Mouse (Mus musculus) B cell, adult 2 months (primary cell): ENCODE results near the gene Gm9964.
"Not testable (repeated sequence)": the region's sequence is repeated elsewhere in the genome, so short reads cannot be mapped to it uniquely, and the experiment has no call there.

ENCODE experiments used
- DNase-seq, 2 experiments: peaks; one replicate each; pipeline ENCODE4 v3.0.0; 2022

Gene Gm9964

DNA sequence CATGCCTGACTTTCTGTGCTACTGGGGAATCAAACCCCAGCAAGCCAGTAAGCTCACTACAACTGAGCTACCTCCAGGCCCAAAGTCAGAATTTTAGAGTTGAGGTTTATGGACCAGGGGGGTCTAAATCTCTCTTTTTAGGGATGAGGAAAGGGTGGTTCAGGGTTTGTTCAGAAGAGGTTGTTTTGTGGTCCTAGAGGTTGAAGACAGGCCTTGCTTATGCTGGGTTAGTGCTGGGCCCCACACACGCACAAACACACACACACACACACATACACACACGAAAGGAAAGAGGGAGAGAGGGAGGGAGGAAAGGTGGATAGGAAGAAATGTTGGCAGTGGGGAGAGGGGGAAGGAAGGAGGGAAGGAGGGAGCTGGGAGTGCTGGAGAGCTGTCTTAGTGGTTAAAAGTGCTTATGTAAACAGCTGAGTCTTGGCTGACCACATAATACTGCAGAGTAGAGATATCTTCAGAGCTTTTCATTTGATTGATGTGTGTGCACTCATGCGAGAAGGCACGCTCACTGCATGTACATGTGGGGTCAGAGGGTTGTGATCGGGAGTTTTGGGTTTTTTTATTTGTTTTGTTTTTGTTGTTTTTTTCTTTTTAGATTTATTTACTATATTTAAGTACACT, at the start of gene Gm9964:
Gene Gm9964 (minus strand): TSS at position 51 of the 636 bp plus-strand sequence.
- no peak for DNase-seq

DNA sequence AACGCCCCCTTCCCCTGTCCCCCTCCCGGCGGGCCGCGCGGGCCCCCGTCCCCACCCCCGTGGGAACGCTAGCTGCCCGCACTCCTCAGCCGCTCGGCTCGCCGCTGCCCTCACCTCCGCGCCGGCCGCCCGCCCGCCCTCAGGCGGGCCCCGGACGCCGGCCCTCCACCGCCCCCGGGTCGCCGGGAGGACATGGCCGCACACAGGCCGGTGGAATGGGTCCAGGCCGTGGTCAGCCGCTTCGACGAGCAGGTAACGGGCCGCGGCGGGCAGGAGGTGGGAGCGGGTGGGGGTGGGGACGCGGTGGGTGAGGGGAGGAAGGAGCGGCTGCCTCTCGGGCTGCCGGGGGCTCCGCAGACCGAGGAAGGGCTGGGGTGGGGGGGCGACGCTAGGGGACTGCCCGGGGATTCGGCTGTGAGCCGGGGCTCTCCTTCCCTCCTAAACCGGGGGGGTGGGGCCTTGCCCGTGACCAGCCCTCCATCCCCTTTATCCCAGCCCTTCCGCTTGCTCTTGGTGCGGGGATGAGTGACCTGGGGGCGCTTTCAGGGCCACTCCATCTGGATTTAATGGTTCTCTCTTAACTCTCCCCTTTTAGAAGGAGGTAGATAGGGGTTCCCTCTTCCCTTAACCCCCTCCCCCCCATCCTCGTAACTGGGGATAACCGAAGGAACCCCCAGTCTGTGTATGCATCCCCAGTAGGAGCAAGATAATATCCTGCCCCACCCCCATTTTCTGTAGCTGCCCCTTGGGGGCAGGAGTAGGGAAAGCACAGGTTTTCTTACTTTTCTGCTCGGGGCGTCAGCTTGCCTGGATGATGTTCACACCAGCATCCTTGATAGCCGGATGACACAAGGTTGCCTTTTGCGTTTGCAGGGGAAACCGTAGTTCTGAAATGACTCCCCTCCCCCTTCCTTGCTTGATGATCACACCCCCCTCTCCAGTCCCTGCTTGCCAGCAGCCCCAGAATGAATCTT, 43.4 kb upstream of the Gm9964 start:
- peak; percentile 14 to 28 for DNase-seq

DNA sequence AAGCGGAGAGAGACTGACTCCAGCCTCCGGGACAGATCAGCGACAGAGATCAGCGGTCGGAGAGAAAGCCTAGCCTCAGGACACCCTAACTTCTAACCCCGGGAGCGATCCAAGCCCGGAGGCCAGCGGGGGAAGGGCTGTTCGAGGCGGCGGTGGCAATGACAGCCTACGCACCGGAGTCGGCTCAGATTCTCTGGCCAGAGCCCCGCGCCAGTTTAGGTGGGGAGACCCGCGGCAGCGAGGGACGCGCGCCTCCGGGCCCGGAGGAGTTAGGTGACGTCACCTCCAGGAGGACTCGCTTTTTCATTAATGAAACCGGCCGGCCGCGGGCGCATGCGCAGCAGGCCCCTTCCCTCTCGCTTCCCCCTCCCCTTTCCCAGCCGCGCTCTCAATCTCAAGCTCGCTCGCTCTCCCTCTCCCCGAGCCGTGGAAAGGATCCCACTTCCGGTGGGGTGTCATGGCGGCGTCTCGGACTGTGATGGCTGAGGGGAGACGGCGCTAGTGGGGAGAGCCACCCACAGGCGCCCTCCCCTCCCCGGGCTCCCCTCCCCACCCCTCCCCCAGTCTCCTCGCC, 42.6 kb upstream of the Gm9964 start, which contains the start of gene Nf1:
Gene Nf1 (plus strand): TSS at position 460 of the 574 bp plus-strand sequence.
- DNase-seq, result peak; percentile 89

DNA sequence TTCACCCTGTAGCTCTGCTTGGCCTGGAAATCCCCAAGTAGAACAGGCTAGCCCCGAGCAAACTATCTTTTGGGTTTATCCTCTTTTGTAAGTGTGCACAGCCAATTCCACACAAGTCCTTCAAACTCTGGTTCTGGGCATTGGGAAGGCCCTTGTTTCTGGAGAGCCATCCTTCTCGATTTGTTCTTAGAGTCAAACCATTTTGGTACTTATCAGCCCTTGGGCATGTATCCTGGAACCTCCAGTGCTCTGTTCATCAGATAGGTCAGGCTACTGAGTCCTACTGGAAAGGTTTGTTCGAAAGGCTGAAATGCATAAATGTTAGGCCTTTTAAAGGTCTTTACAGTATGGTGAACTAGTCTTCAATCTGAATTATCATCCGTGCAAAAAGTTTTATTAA, 41.9 kb upstream of the Gm9964 start:
- DNase-seq, result peak; percentile 5 to 11

DNA sequence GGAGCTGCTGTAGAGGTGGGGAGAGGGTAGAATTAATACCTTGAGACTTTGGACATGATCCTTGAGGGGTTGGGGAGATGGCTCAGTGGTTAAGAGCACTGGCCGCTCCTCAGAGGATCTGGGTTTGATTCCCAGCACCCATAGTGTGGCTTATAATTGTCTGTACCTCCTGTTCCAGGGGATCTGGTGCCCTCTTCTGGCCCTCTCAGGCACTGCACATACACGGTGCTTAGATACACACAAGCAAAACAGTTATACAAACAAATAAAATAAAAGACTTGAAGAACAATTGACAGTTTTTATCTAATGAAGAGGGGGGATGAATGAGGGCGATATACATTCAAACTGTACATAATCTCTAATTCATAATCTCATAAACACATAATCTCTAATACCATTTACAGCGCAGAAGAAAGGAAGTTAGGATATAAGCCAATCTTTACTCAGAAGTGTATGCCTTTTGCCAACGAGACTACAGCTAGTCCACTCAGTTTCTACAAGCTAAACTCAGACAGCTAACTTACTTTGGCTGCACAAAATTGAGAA, 40.1 kb upstream of the Gm9964 start:
- DNase-seq, result peak; percentile 62 to 66

DNA sequence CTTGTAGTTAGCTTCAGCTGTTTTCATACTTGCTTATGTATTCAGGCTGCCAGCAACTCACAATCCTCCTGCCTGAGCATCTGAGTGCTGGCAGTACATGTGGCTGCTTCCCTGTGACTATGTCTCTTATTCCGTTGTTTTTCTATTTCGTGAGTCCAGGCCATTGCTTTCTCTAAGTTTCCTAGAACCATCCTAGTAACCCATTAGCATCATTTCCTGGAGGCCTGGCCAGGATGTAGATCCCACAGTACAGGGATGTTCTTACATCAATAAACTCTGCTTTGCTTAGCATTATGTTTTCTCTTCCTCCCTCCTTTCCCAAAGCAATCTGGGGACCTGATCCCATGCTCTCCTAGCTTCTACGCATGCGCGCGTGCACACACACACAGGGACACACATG, 38.4 kb upstream of the Gm9964 start:
- no peak for DNase-seq

DNA sequence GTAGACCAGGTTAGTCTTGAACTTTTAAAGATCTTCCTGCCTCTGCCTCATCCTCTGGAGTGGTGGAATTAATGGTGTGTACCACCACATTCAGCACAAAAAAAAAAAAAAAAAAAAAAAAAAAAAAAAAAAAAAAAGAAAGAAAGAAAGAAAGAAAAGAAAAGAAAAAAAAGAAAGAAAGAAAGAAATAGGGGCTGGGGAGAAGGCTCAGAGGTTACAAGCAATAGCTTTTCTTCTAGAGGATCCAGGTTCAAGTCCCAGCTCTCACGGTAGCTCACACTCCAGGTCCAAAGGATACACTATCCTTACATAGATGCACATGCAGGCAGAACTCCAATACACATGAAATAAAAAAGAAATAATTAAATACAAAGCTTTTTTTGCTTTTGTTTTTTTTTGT, 32.9 kb upstream of the Gm9964 start:
- no peak for DNase-seq

DNA sequence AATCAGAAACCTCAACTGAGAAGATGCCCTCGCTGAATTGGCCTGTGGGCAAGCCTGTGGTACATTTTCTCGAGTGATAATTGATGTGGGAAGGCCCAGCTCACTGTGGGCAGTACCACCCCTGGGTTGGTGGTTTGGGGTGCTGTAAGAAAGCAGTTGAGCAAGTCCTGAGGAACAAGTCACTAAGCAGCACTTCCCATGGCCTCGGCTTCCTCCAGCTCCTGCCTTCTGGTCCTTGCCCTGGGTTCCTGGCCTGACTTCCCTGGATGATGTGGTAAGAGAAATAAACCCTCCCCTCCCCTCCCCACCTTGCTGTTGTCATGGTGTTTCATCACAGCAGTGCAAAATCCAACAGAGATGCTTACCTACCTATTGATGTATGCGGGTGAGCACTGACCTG, 31.4 kb upstream of the Gm9964 start:
- DNase-seq, result no peak

DNA sequence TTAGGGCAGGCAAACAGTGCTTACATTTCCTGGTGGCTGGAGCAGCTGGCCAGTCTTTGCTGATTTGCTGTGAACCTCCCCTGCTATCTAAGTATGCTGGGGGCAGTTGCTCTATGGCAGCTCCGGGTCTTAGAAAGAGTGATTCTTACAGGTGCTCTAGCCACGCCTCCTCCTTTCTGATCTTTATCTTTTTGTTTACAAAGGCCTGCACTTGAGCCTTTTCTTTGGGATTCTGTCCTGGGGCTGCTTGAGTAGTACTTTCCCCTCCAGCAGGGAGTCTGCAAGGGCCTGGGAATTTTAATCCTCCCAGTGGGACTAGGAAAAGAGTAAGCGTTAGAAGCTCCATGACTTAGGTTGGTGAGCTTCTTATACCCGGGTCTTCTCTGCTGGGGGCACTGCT, 30.4 kb upstream of the Gm9964 start:
- no peak for DNase-seq

DNA sequence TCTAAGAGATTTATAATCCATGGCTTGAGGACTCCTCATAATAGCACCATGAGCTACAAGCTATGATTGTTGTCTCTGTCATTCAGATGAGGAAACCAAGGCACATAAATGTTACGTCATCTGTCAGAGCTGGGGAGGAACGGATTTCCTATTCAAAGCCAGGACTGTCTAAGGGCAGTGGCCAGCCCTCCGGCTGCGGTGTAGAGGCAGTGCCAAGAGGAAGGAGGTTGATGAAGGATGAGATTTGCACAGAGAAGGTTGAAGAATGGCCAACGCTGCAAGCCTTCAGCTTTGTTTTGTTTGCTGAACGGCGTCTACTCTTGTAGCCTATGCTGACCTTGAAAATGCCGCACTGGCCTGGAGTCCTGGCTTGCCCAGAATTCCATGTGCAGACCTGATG, 29.0 kb upstream of the Gm9964 start:
- DNase-seq, result no peak

DNA sequence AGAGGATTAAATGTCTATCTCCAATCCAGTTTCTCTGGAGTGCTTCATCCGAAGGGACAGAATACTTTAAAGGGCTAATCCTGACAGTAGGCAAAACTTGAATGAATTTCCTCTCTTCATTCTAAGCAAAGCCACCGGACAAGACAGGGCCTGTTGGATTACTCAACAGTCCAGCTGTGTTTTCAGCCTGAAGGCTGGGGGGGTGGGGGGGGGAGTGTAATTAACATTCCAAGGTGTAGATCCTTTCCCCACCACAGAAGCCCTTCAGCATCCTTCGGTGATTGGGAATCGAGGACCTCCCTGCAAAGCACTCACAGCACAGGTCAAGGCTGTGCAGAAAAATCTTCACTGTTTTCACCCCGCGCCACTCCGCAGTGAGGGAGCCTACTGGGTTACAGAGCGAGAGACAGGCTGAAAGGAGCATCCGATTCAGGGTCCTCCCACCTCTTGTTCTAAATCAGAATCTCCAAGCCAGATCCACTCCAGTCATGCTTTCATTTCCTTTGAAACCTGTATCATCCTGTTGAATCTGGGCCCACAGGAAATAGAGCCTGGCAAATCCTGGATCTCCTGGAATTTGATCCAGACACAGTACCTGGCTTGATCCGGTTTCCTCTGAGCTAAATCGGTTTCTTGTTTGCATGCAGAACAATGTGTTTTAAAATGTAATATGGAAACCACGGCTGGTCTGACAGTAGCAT, 27.4 kb upstream of the Gm9964 start:
- DNase-seq, result no peak

DNA sequence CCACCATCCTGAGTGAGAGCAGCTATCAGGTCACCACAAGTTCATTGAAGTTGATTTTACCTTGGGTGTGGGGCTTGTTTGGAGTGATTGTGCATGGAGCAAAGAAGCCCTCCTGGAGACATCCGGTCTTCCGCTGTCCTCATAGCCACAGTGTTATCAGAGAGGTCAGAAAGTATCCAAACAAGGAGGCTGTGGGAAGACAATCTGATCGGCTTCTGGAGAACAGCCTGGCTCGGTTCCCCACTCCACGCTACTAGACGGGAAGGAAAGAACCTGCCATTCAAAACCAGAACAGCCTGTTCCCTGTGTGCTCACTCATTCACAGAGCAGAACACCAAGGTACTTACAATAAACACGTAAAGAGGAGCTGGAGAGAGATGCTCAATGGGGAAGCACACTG, 23.1 kb upstream of the Gm9964 start:
- DNase-seq, result no peak

DNA sequence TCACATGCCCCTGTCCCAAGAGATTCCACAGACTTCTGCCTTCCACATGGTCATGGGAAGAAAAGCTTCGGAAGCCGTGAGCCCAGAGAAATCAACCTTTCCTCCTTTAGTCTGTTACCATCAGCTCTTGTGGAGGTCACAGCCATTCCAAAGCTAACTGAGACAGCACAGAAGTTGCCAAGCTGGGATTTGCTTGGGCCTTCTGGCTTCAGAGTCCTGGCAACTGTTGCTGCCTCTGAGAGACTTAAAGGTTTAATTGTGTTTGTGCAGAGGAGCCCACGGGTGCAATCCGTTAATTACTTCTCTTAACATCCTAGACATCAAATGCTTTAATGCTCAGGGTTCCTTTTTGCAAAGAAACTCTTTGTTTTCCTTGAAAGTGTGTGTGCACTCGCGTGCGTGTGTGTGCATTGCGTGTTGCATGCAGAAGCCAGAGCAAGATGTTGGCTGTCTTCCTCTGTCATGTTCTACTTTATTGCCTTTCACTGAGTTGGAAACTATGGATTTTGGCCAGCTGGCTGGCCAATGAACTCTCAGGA, 20.2 kb upstream of the Gm9964 start:
- no peak for DNase-seq

DNA sequence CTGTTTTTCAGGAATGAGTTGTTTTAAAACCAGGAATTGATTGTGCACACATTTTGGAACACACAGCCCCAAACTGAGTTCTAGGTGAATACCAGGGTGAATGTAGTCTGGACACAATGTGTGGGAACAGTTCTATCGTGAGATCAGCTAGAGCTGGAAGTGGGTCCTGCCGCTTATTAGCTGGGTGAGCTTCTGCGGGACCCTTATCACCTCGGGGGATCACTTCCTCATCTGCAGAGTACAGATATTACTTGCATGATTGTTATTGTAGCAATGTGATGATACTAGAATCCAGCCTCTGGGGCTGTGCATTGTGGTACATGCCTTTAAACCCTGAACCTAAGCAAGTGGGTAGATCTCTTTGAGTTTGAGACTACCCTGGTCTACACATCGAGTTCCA, 13.8 kb upstream of the Gm9964 start:
- DNase-seq, result no peak

DNA sequence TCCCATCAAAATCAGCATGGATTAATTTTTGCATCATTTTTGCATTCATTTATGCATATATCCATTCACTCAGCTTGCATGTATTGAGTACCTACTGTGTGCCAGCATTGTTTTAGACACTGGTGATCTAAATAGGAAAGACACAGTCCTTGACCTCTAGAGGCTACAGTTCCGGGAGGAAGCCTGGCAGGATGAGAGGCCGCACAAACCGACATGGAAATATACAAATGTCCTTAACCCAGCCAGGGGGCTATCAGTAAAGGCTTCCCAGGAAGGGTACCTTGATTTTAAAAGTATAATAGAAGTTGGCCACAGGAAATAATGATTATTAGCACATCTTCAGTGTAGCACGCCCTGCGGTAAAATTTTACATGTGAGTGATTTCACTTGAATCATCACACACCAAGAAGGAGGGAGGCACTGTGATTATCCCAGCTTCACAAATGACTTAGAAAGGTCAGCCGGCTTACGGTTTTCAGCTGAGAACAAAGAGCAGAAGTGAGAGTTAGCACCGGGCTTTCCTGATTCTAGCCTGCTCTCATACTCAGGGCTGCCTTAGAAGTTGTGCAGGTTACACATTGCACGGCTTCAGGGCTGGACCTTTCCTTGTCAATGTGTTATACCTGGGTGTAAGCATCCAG, 11.0 kb upstream of the Gm9964 start:
- DNase-seq, result no peak

DNA sequence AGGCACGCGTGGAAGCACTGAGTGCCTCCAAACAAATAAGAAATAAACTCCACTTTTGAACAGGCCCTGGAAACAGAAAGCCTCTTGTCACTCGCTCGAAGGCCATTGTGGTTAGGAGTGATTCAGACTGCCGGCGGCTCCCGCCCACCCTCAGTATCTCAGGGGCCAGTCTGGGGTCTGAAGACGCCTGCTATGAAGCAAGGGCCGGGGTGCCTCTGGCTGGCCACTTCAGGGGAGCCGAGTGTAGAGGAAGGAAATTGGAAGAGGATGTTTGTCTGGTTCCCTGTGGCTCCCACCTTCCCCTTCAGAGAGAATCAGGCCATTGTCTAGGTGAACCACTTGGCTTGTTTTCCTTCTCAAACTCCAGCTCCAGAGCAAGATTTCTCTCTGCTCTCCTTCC, 10.3 kb upstream of the Gm9964 start:
- DNase-seq, result no peak

DNA sequence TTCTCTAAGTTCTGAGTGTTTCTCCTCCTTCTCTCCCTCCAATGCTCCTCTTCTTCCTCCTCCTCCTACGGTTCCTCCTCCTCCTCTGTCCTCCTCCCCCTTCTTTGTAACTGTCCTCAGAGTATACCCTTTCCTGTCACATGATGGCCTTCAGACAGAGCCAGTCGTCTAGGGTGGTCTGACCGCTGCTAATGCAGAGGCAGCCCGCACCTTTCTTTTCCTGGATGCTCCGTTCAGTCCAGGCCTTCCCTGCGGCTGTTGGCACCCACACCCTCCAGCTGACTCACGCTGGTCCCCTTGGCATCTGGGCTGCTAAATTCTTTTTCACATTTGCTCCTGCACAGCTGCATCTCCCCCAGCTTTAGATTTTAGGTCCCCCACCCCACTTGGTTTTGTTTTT, 9.8 kb upstream of the Gm9964 start:
- DNase-seq, result no peak

DNA sequence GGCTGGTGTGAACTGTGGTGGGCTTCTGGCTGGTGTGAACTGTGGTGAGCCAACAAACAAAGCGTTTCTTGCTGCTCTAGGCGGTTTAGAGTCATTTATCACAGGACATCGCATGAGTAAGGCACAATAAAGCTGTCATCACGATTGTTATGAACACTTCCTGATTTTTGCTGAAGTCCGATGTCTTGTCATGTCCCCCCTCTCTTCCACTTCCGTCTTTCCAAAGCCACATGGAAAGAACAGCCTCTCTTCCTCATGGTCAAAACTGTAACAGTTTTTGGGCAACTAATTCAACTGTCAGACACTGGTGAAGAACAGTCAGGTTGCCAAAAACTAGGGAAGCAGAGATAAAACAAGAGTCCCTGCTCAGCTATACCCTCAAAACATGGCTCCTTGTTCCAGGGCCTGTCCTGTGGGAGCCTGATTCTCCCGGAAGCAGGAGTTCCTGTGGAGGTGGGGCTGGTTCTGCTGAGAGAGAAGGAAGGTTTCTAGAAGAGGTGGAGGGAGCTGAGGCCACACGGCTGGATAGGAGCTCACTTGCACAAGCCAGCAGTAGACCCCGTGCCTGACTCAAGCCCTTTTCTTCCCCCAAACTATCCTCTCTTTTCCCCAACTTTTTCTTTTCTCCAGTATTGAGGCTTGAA, 9.1 kb upstream of the Gm9964 start:
- no peak for DNase-seq

DNA sequence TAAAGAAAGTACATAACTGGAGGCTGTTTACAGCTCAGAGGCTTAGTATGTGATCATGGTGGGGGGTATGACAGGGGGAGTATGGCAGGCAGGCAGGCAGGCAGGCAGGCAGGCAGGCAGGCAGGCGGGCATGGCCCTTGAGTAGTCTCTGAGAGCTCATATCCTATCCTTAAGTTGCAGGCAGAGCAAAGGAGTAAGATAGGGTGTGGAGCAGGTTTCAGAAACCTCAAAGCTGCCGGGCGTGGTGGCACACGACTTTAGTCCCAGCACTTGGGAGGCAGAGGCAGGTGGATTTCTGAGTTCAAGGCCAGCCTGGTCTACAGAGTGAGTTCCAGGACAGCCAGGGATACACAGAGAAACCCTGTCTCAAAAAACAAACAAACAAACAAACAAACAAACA, 7.5 kb upstream of the Gm9964 start:
- not testable (repeated sequence) for DNase-seq

DNA sequence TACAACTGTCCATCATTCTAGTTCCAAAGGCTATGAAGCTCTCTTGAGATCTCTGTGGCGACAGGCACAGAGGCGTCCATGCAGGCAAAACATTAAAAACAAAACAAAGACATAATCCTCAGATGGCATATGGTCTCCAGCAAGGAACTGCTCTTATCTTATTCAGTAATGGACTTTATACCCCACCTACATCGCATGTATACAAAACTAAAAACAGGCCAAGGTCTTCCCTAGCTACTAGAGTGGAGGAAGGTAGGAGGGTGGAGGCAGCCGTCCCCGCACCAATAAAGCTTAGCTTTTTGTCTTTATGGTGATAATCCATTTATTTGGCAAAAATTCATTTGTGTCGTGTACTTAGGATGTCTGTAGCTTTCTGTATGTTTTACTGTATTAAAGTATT, 6.4 kb upstream of the Gm9964 start:
- DNase-seq, result no peak

DNA sequence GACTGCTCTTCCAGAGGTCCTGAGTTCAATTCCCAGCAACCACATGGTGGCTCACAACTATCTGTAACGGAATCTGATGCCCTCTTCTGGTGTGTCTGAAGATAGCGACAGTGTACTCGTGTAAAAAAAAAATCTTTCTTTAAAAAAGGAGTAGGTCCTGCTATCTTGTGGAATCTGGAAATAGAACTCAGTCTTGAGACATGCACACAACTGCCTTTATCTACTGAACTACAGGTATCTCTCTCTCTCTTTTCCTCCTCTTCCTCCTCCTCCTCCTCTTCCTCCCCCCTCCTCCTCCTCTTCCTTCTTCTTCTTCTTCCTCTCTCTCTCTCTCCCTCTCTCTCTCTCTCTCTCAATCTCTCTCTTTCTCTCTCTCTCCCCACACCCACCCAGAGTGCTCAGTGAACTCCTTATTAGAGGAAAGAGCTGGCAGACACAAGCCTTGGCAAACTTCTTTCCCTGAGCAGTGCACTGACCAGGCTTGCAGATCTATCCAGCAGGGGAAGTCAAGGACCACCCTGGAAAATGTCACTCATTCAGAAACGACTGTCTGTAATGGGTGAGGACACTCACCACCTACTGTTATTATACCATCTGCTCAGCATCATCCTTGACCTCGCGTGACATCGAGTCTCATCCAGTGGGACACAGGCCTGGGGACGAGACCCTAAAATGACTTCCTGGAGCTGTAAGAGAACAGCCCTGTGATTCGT, 3.2 kb upstream of the Gm9964 start:
- no peak for DNase-seq
